Mouse (Mus musculus): ENCODE measurements around the gene Lgals4. TPM values are rescaled to one million over a fixed set of nuclear protein-coding genes. Genes with fewer than 3 reads are reported as not detected.

Gene Lgals4
- polyA plus RNA-seq, 1 experiment from 2014 or later: 8.2 TPM

- H3K4me3 ChIP-seq: peak overlapping the region; percentile 12
- peak; percentile 78 for ATAC-seq (replicated peaks)
Measured at GRCm38 (mm10) chr7:28796562-28796975, 37.1 kb upstream of the Lgals4 start.

GRCm38 (mm10) chr7:28799994-28800393, 33.7 kb upstream of the Lgals4 start:
- no peak overlapping the region for H3K4me3 ChIP-seq
- no peak for ATAC-seq (replicated peaks)
- H3K9me3 ChIP-seq: no peaks in the 10 kb centered on the region
- no peak overlapping the region for H3K27ac ChIP-seq
- H3K36me3 ChIP-seq (replicated peaks): no peaks in the 10 kb centered on the region
- peaks cover 8% of the 10 kb centered on the region; the same call in 1 of the 2 replicates for H3K4me1 ChIP-seq
- 92% methylated on average over 9 of the region's 9 CpGs for WGBS
- H3K9ac ChIP-seq: no peak overlapping the region
- H3K27me3 ChIP-seq (replicated peaks): no peaks in the 10 kb centered on the region
- no peak overlapping the region for H3K4me2 ChIP-seq

More at GRCm38 (mm10) chr7:28796562-28796975, 37.1 kb upstream of the Lgals4 start:
- Histone ChIP-seq H3K4me1 (peaks cover 8% of the 10 kb centered on the region; the same call in 1 of the 2 replicates), H3K4me2 (peak overlapping the region; percentile 46), H3K27me3 (replicated peaks) (no peaks in the 10 kb centered on the region), H3K9me3 (no peaks in the 10 kb centered on the region), H3K9ac (0 out of 2 replicates have a peak overlapping the region, but pooled peaks have one; percentile 2), H3K27ac (no peak overlapping the region), H3K36me3 (replicated peaks) (no peaks in the 10 kb centered on the region)
- 15% methylated on average over 32 of the region's 32 CpGs for WGBS

GRCm38 (mm10) chr7:28801451-28801850, 32.2 kb upstream of the Lgals4 start:
- Histone ChIP-seq H3K27ac (no peak overlapping the region), H3K4me1 (peaks cover 6% of the 10 kb centered on the region; the same call in 1 of the 2 replicates), H3K36me3 (replicated peaks) (no peaks in the 10 kb centered on the region), H3K4me3 (no peak overlapping the region), H3K9me3 (no peaks in the 10 kb centered on the region), H3K4me2 (no peak overlapping the region), H3K9ac (no peak overlapping the region), H3K27me3 (replicated peaks) (no peaks in the 10 kb centered on the region)
- 85% methylated on average over 3 of the region's 3 CpGs for WGBS
- ATAC-seq (replicated peaks): no peak

GRCm38 (mm10) chr7:28801901-28802670, 31.6 kb upstream of the Lgals4 start:
- H3K9me3 ChIP-seq: no peaks in the 10 kb centered on the region
- H3K27ac ChIP-seq: peak overlapping the region; percentile 45; the same call in 1 of the 2 replicates
- no peak for ATAC-seq (replicated peaks)
- no peaks in the 10 kb centered on the region for H3K36me3 ChIP-seq (replicated peaks)
- no peaks in the 10 kb centered on the region; the same call in 1 of the 2 replicates for H3K4me1 ChIP-seq
- no peak overlapping the region for H3K9ac ChIP-seq
- WGBS: 21% methylated on average over 10 of the region's 10 CpGs
- no peaks in the 10 kb centered on the region for H3K27me3 ChIP-seq (replicated peaks)
- no peak overlapping the region for H3K4me2 ChIP-seq
- no peak overlapping the region for H3K4me3 ChIP-seq

GRCm38 (mm10) chr7:28802846-28803588, 30.6 kb upstream of the Lgals4 start:
- ATAC-seq (replicated peaks): no peak
- WGBS: 9% methylated on average over 10 of the region's 10 CpGs
- H3K4me2 ChIP-seq: no peak overlapping the region
- H3K27ac ChIP-seq: peak overlapping the region; percentile 45
- no peaks in the 10 kb centered on the region for H3K27me3 ChIP-seq (replicated peaks)
- no peak overlapping the region for H3K4me3 ChIP-seq
- H3K9ac ChIP-seq: no peak overlapping the region
- peaks cover 6% of the 10 kb centered on the region for H3K4me1 ChIP-seq
- H3K9me3 ChIP-seq: no peaks in the 10 kb centered on the region
- no peaks in the 10 kb centered on the region for H3K36me3 ChIP-seq (replicated peaks)

- no peak overlapping the region for H3K4me2 ChIP-seq
- H3K4me1 ChIP-seq: peaks cover 9% of the 10 kb centered on the region
- no peaks in the 10 kb centered on the region for H3K9me3 ChIP-seq
- no peaks in the 10 kb centered on the region for H3K36me3 ChIP-seq (replicated peaks)
- ATAC-seq (replicated peaks): no peak
- H3K4me3 ChIP-seq: no peak overlapping the region
- H3K27me3 ChIP-seq (replicated peaks): no peaks in the 10 kb centered on the region
- H3K27ac ChIP-seq: no peak overlapping the region
- WGBS: 75% methylated on average over 4 of the region's 4 CpGs
- no peak overlapping the region for H3K9ac ChIP-seq
Measured at GRCm38 (mm10) chr7:28803756-28804155, 29.9 kb upstream of the Lgals4 start.

GRCm38 (mm10) chr7:28806869-28807268, 26.8 kb upstream of the Lgals4 start:
- Histone ChIP-seq H3K27ac (no peak overlapping the region), H3K36me3 (replicated peaks) (no peaks in the 10 kb centered on the region), H3K4me2 (no peak overlapping the region), H3K9me3 (no peaks in the 10 kb centered on the region), H3K4me3 (no peak overlapping the region), H3K27me3 (replicated peaks) (no peaks in the 10 kb centered on the region), H3K4me1 (peaks cover 16% of the 10 kb centered on the region), H3K9ac (no peak overlapping the region)
- 83% methylated on average over 4 of the region's 4 CpGs for WGBS
- ATAC-seq (replicated peaks): no peak

- Histone ChIP-seq H3K9ac (peak overlapping the region; percentile 82), H3K27ac (peak overlapping the region; percentile 99), H3K9me3 (no peaks in the 10 kb centered on the region), H3K4me3 (peak overlapping the region; percentile 75), H3K27me3 (replicated peaks) (no peaks in the 10 kb centered on the region), H3K4me1 (peaks cover 25% of the 10 kb centered on the region), H3K36me3 (replicated peaks) (no peaks in the 10 kb centered on the region), H3K4me2 (peak overlapping the region; percentile 98)
- WGBS: 18% methylated on average over 8 of the region's 8 CpGs
- ATAC-seq (replicated peaks): no peak
Measured at GRCm38 (mm10) chr7:28807641-28808220, 25.9 kb upstream of the Lgals4 start.

GRCm38 (mm10) chr7:28808221-28808941, 25.3 kb upstream of the Lgals4 start, which contains the start of gene Hnrnpl:
TSS of gene Hnrnpl (plus strand) at chr7:28808541.
- Histone ChIP-seq H3K4me2 (peak within 1 kb of the TSS; percentile 98), H3K36me3 (replicated peaks) (peaks cover 2% of the 10 kb centered on the region), H3K4me3 (peak within 1 kb of the TSS; percentile 75), H3K9me3 (no peaks in the 10 kb centered on the region), H3K27me3 (replicated peaks) (no peaks in the 10 kb centered on the region), H3K27ac (peak within 1 kb of the TSS; percentile 99), H3K4me1 (peaks cover 32% of the 10 kb centered on the region), H3K9ac (peak within 1 kb of the TSS; percentile 82)
- WGBS: 1% methylated on average over 35 of the region's 35 CpGs
- peak; percentile 0; the same call in 1 of the 2 replicates for ATAC-seq (replicated peaks)

GRCm38 (mm10) chr7:28808957-28809393, 24.7 kb upstream of the Lgals4 start:
- ATAC-seq (replicated peaks): peak; percentile 58

GRCm38 (mm10) chr7:28809401-28810089, 24.1 kb upstream of the Lgals4 start:
- Histone ChIP-seq H3K9me3 (no peaks in the 10 kb centered on the region), H3K4me2 (peak overlapping the region; percentile 98), H3K4me1 (peaks cover 36% of the 10 kb centered on the region), H3K36me3 (replicated peaks) (peaks cover 14% of the 10 kb centered on the region), H3K9ac (peak overlapping the region; percentile 82), H3K4me3 (peak overlapping the region; percentile 75), H3K27me3 (replicated peaks) (no peaks in the 10 kb centered on the region), H3K27ac (peak overlapping the region; percentile 99)
- WGBS: under 1% methylated on average over 35 of the region's 35 CpGs
- peak; percentile 34 for ATAC-seq (replicated peaks)

More at GRCm38 (mm10) chr7:28808957-28809393, 24.7 kb upstream of the Lgals4 start:
- peak overlapping the region; percentile 99 for H3K27ac ChIP-seq
- peak overlapping the region; percentile 98 for H3K4me2 ChIP-seq
- under 1% methylated on average over 26 of the region's 32 CpGs for WGBS
- H3K9me3 ChIP-seq: no peaks in the 10 kb centered on the region
- H3K4me3 ChIP-seq: peak overlapping the region; percentile 75
- H3K4me1 ChIP-seq: peaks cover 36% of the 10 kb centered on the region
- peaks cover 8% of the 10 kb centered on the region for H3K36me3 ChIP-seq (replicated peaks)
- H3K9ac ChIP-seq: peak overlapping the region; percentile 82
- no peaks in the 10 kb centered on the region for H3K27me3 ChIP-seq (replicated peaks)

All from midbrain, embryonic 15.5 days (tissue).